Mouse (Mus musculus) thymus, adult 2 months (tissue): ENCODE measurements at regions not wholly inside any gene's neighbourhood (a gene's known extent, or its start where the extent isn't known, plus 50 kb on each side); places are given as distances from the start of the nearest gene placed in this dataset.
A peak's percentile ranks its signal among the peaks of the same experiment; 100 is the strongest.

ENCODE experiments used
- CTCF ChIP-seq: fragments of 200-500 bp; IDR thresholded peaks from 2 replicates; pipeline ENCODE4 v1.5.1; 2012; ENCODE audit warnings: mild to moderate bottlenecking, control low read depth, low read length, moderate library complexity, borderline replicate concordance; ENCODE audit not compliant: control insufficient read depth, poor library complexity, insufficient read depth; ENCODE audit errors: extremely low read depth
- POLR2A ChIP-seq: fragments of 200-500 bp; IDR thresholded peaks from 2 replicates; pipeline ENCODE4 v1.6.1; 2012; ENCODE audit warnings: mild to moderate bottlenecking, low read length, control low read depth, moderate library complexity; ENCODE audit not compliant: control insufficient read depth, poor library complexity, insufficient read depth; ENCODE audit errors: extremely low read depth

DNA sequence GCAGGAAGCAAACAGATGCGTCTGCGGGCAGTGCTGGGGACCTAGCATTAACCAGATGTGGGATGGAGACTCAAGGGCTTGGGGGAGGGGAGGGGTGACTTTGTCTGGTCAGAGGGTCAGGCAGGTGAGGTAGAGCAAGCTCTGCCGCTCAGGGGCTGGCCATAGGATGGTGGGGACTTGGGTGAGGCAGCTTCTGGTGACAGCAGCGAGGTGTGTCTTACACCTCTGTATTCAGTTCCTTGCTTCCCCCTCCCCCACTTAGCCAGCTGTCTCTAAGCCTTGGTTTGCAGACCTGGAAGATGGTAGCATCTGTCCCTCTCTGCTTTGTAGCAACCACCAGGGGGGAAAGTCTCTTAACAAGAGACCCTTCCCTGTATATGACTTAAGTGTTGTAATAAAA is 131.8 kb downstream of the Hmg20a start:
- TF ChIP-seq CTCF (no peak), POLR2A (0 out of 2 replicates have a peak, but pooled peaks have one; percentile 10)
